Mouse (Mus musculus) layer of hippocampus, postnatal 10 days (tissue): Measurements from ENCODE around the gene Ccdc70. TPM values are rescaled to one million over a fixed set of nuclear protein-coding genes. Genes with fewer than 3 reads are reported as not detected.

ENCODE experiments used
- total RNA-seq, 2 experiments: library from RNA; stranded (reverse); gene quantifications; 2 replicates each; pipeline ENCODE4 v1.2.3; 2021

The Ccdc70 gene
- total RNA-seq, 2 experiments from 2014 or later = not detected

Other genes starting within 250 kb of the Ccdc70 start
- not detected for gene Defa24, start 235.3 kb upstream of the Ccdc70 start, total RNA-seq
- not detected for gene Defb50, start 146.2 kb upstream of the Ccdc70 start, total RNA-seq
- not detected for gene Defb2, start 129.8 kb upstream of the Ccdc70 start, total RNA-seq
- not detected for gene Defb10, start 110.9 kb upstream of the Ccdc70 start, total RNA-seq
- gene Defb9, start 84.4 kb upstream of the Ccdc70 start, total RNA-seq = not detected
- 1 to 10 TPM in 1 of 2 experiments, not detected in 1; 2.0 TPM for gene Defb11, start 63.4 kb upstream of the Ccdc70 start, total RNA-seq
- gene Defb15, start 37.1 kb upstream of the Ccdc70 start, total RNA-seq = not detected
- gene Defb35, start 31.4 kb upstream of the Ccdc70 start, total RNA-seq = not detected
- gene Defb13, start 23.0 kb upstream of the Ccdc70 start, total RNA-seq = not detected
- not detected for gene Fam90a1a, start 11.1 kb upstream of the Ccdc70 start, total RNA-seq
- 1 to 10 TPM; 3.7 to 4.2 TPM for gene Atp7b, start 90.5 kb downstream of the Ccdc70 start, total RNA-seq
- gene Alg11, start 90.9 kb downstream of the Ccdc70 start, total RNA-seq = 10 to 100 TPM; 26.7 to 33.2 TPM
- gene Nek5, start 155.3 kb downstream of the Ccdc70 start, total RNA-seq = under 1 TPM; 0.62 to 0.91 TPM
- gene Nek3, start 196.7 kb downstream of the Ccdc70 start, total RNA-seq = 1 to 10 TPM; 3.0 TPM
- gene Ckap2, start 216.0 kb downstream of the Ccdc70 start, total RNA-seq = 1 to 10 TPM; 4.8 to 5.8 TPM
- gene Vps36, start 223.0 kb downstream of the Ccdc70 start, total RNA-seq = 10 to 100 TPM; 36.1 to 36.8 TPM